Mouse (Mus musculus): ENCODE data around the gene Napb.

DNA sequence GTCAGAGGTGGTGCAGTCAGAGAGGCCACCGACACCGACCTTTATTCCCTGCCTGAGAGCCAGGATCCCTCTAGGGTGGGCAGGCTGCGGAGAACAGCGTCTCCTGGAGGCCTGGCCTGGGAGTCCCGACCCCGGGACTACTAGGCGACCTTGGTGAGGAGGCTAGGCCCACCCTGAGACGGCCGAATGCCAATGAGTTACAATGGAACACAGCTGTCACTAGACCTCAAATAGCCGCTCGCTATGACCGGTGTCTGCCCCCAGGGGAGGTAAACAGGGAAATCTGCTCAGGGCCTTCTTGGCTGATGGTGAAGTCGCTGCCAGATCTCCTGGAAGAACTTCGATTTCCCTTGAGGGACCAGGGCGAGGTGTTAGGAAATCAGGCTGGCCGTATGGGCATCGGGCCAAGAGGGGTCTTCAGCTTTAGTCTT lies 50.8 kb downstream of the Napb start:
- TF ChIP-seq CTCF (IDR thresholded peaks at IDR 0.05; ENCODE audit: extremely low read depth, insufficient read length, insufficient replicate concordance, low read depth, low read length), result peak; percentile 31; the same call in 1 of the 2 replicates
- no peak for TF ChIP-seq POLR2A (IDR thresholded peaks at IDR 0.05; ENCODE audit: low read depth, low read length)

Data from small intestine, adult 2 months (tissue).